Mouse (Mus musculus): ENCODE measurements around the gene Gm9736. TPM values are rescaled to one million over a fixed set of nuclear protein-coding genes. Genes with fewer than 3 reads are reported as not detected.
"Not testable (repeated sequence)": the region's sequence is repeated elsewhere in the genome, so short reads cannot be mapped to it uniquely, and the experiment has no call there.

Gene Gm9736
- polyA plus RNA-seq (2014; fragmentation: Nextera tagmentation; extraction: Ambion mirVana) = not detected in 2 replicates

DNA sequence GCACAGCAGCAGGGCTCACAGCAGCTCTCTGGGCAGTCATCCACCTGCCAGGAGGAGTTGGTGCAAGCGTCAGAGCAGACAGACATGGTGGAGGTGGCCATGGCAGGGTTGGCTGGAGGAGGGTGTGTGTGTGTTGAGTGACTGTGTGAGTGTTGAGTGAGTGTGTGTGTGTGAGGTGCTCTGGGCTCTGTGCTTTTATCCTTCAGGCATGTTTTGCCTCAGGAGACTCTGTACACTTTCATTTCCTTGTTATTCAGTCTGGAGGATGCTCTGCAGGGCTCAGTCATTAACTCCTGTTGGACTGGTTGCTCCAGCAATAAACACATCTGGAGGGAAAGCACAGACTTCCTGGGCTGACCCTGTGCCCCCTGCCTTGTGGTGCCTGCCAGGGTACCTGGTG, at the start of gene Gm9736:
Gm9736 (minus strand) TSS at position 101 of the 400 bp plus-strand sequence.
- H3K4me1 ChIP-seq (ENCODE audit: control insufficient read depth, insufficient read depth, low read length); H3K9ac ChIP-seq (replicated peaks; ENCODE audit: low read depth, low read length); H3K9me3 ChIP-seq (ENCODE audit: control insufficient read depth, low read depth, low read length); H3K4me2 ChIP-seq (replicated peaks; ENCODE audit: low read depth, low read length); H3K36me3 ChIP-seq (ENCODE audit: control insufficient read depth, insufficient read depth, low read length); H3K27me3 ChIP-seq (ENCODE audit: control insufficient read depth, insufficient read depth, low read length); H3K4me3 ChIP-seq (ENCODE audit: low read depth, low read length); H3K27ac ChIP-seq (ENCODE audit: low read length); ATAC-seq (ENCODE audit: insufficient number of reproducible peaks, insufficient read depth, low FRiP score, low read depth): not testable (repeated sequence)
- WGBS = 40% methylated on average over 1 of the region's 1 CpGs

DNA sequence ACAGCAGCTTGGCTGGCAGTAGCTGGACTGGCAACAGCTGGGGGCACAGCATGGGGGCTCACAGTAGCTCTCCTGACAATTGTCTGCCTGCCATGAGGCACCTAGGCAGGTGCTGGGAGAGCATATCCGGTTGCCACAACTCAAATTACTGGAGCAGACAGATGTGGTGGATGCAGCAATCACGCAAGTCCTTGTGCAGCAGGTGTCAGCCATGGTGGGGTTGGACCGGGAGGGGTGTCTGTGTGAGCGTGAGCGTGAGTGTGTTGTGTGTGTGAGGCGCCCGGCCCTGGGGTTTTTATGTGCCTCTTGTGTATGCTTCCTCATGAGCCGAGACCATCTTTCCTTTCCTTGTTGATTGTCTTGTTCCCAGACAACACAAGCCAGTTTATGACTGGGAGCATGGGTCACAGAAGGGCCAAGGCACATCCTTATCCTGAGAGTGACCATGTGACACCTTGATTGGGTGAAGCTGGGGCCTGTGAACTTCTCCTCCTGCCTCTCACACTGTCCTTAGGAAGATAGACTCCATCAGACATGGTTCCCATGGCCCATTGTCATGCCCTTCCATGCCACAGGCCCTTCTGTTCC, 47.9 kb upstream of the Gm9736 start, which contains the start of gene Gm19668:
Gm19668 (minus strand) TSS at position 213 of the 588 bp plus-strand sequence.
- no peaks in the 10 kb centered on the region for H3K9me3 ChIP-seq (ENCODE audit: control insufficient read depth, low read depth, low read length)
- H3K36me3 ChIP-seq (ENCODE audit: control insufficient read depth, insufficient read depth, low read length) = no peaks in the 10 kb centered on the region
- no peak within 1 kb of the TSS for H3K9ac ChIP-seq (replicated peaks; ENCODE audit: low read depth, low read length)
- no peak for ATAC-seq (ENCODE audit: insufficient number of reproducible peaks, insufficient read depth, low FRiP score, low read depth)
- H3K4me1 ChIP-seq (ENCODE audit: control insufficient read depth, insufficient read depth, low read length) = no peaks in the 10 kb centered on the region
- no peak within 1 kb of the TSS for H3K4me2 ChIP-seq (replicated peaks; ENCODE audit: low read depth, low read length)
- H3K27me3 ChIP-seq (ENCODE audit: control insufficient read depth, insufficient read depth, low read length) = no peaks in the 10 kb centered on the region
- WGBS = 60% methylated on average over 8 of the region's 8 CpGs
- H3K4me3 ChIP-seq (ENCODE audit: low read depth, low read length) = no peak within 1 kb of the TSS
- H3K27ac ChIP-seq (ENCODE audit: low read length) = no peak within 1 kb of the TSS

DNA sequence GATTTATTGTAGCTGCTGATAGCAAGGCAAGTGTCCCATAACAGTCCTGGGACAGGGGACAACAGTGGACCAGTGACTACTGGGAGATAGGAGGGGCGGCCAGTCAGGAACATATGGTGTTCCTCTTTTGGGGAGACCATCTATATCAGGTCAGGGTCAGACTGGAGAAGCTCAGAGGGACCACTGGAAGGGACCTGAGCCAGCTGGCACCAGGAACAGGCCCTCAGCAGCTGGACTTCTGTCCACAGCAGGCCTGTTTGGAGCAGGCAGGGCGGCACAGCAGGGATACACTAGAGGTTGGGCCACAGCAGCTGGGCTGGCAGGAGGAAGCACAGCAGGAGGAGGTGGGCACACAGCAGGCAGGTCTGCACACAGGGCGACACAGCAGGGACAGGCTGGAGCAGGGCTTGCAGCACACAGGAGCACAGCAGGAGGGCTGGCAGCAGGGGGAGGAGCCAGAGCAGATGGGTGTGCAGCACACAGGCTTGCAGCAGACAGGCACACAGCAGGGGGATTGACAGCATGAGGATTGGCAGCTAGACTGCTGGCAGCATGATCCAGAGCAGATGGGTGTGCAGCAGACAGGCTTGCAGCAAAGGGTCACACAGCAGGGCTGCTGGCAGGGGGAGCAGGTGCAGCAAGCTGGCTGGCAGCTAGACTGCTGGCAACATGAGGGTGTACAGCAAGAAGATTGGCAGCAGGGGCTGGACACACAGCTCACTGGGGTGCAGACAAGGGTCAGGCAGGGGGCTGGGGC, 47.2 kb upstream of the Gm9736 start:
- 32% methylated on average over 3 of the region's 3 CpGs for WGBS
- H3K9me3 ChIP-seq (ENCODE audit: control insufficient read depth, low read depth, low read length); H3K36me3 ChIP-seq (ENCODE audit: control insufficient read depth, insufficient read depth, low read length); H3K27me3 ChIP-seq (ENCODE audit: control insufficient read depth, insufficient read depth, low read length); H3K9ac ChIP-seq (replicated peaks; ENCODE audit: low read depth, low read length); ATAC-seq (ENCODE audit: insufficient number of reproducible peaks, insufficient read depth, low FRiP score, low read depth); H3K4me3 ChIP-seq (ENCODE audit: low read depth, low read length); H3K4me1 ChIP-seq (ENCODE audit: control insufficient read depth, insufficient read depth, low read length); H3K4me2 ChIP-seq (replicated peaks; ENCODE audit: low read depth, low read length); H3K27ac ChIP-seq (ENCODE audit: low read length): not testable (repeated sequence)

DNA sequence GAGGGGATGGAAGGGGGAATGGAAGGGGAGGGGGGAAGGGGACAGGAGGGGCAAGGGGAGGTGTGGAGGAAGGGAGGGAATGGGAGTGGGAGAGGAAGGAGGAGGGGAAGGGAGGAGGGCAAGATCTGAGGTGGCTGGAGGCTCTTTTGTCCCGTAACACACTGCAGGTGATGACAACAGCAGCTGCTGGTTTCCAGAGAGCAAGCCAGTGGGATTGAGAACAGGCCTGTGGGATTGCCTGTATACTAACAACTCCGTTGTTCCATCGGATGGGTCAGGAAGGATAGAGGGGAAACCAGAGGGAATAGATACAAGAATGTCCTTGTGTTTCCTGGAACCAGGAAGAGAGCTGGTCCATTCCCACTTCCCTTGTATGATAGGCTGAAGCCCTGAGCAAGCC, 46.5 kb upstream of the Gm9736 start:
- 21% methylated on average over 3 of the region's 3 CpGs for WGBS
- no peak for ATAC-seq (ENCODE audit: insufficient number of reproducible peaks, insufficient read depth, low FRiP score, low read depth)
- no peaks in the 10 kb centered on the region for H3K27me3 ChIP-seq (ENCODE audit: control insufficient read depth, insufficient read depth, low read length)
- no peaks in the 10 kb centered on the region for H3K36me3 ChIP-seq (ENCODE audit: control insufficient read depth, insufficient read depth, low read length)
- H3K4me3 ChIP-seq (ENCODE audit: low read depth, low read length) = no peak overlapping the region
- H3K9me3 ChIP-seq (ENCODE audit: control insufficient read depth, low read depth, low read length) = no peaks in the 10 kb centered on the region
- no peak overlapping the region for H3K27ac ChIP-seq (ENCODE audit: low read length)
- no peak overlapping the region for H3K4me2 ChIP-seq (replicated peaks; ENCODE audit: low read depth, low read length)
- no peaks in the 10 kb centered on the region for H3K4me1 ChIP-seq (ENCODE audit: control insufficient read depth, insufficient read depth, low read length)
- H3K9ac ChIP-seq (replicated peaks; ENCODE audit: low read depth, low read length) = no peak overlapping the region

DNA sequence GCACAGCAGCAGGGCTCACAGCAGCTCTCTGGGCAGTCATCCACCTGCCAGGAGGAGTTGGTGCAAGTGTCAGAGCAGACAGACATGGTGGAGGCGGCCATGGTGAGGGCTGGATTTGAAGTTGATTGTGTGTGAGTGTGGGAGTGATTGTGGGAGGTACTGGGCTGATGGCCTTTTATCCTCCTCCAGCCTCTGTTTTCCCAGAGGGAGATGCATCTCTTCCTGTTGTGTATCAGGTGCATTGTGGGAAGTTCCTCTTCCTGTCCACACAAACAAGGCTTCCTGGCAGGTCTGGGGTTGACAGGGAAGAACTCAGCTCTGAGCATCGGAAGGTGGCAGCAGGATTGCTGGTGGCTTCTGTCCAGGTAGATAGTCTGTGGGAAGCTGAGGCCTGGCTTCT, 43.8 kb upstream of the Gm9736 start, which contains the start of gene Gm9639:
Gm9639 (minus strand) TSS at position 101 of the 400 bp plus-strand sequence.
- ATAC-seq (ENCODE audit: insufficient number of reproducible peaks, insufficient read depth, low FRiP score, low read depth) = no peak
- H3K9me3 ChIP-seq (ENCODE audit: control insufficient read depth, low read depth, low read length) = no peaks in the 10 kb centered on the region
- H3K27ac ChIP-seq (ENCODE audit: low read length) = no peak within 1 kb of the TSS
- no peaks in the 10 kb centered on the region for H3K36me3 ChIP-seq (ENCODE audit: control insufficient read depth, insufficient read depth, low read length)
- no peaks in the 10 kb centered on the region for H3K27me3 ChIP-seq (ENCODE audit: control insufficient read depth, insufficient read depth, low read length)
- no peak within 1 kb of the TSS for H3K4me3 ChIP-seq (ENCODE audit: low read depth, low read length)
- H3K9ac ChIP-seq (replicated peaks; ENCODE audit: low read depth, low read length) = no peak within 1 kb of the TSS
- no peaks in the 10 kb centered on the region for H3K4me1 ChIP-seq (ENCODE audit: control insufficient read depth, insufficient read depth, low read length)
- 63% methylated on average over 2 of the region's 2 CpGs for WGBS
- H3K4me2 ChIP-seq (replicated peaks; ENCODE audit: low read depth, low read length) = no peak within 1 kb of the TSS

DNA sequence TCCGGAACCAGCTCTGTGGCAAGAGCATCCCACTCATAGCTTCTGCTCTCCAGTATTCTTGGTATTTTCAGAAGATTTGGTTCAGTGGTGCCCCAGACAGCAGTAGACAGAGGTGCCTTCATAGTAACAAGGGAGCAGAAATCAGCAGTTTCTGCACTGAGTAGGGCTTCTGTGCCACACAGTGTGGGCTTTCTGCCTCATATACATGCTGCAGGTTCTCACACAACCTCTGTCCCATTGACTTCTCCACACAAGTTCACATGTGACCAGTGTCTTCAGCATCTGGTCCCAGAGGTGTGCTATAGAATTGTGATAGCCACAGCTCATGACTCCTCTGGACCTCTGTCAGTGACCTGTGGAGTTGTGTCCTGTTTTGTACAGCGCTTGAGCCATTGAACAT, 37.5 kb upstream of the Gm9736 start:
- H3K4me1 ChIP-seq (ENCODE audit: control insufficient read depth, insufficient read depth, low read length) = no peaks in the 10 kb centered on the region
- ATAC-seq (ENCODE audit: insufficient number of reproducible peaks, insufficient read depth, low FRiP score, low read depth) = no peak

DNA sequence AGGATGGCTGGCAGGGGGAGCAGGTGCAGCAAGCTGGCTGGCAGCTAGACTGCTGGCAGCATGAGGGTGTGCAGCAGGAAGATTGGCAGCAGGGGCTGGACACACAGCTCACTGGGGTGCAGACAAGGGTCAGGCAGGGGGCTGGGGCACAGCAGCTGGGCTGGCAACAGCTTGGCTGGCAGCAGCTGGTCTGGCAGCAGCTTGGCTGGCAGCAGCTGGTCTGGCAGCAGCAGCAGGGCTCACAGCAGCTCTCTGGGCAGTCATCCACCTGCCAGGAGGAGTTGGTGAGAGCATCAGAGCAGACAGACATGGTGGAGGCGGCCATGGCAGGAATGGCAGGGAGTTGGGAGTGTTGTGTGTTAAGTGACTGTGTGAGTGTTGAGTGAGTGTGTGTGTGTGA, 36.7 kb upstream of the Gm9736 start, which contains the start of gene Gm7137:
Gm7137 (minus strand) TSS at position 325 of the 400 bp plus-strand sequence.
- H3K4me3 ChIP-seq (ENCODE audit: low read depth, low read length); H3K9ac ChIP-seq (replicated peaks; ENCODE audit: low read depth, low read length); H3K27ac ChIP-seq (ENCODE audit: low read length); ATAC-seq (ENCODE audit: insufficient number of reproducible peaks, insufficient read depth, low FRiP score, low read depth); H3K4me1 ChIP-seq (ENCODE audit: control insufficient read depth, insufficient read depth, low read length); H3K36me3 ChIP-seq (ENCODE audit: control insufficient read depth, insufficient read depth, low read length); H3K9me3 ChIP-seq (ENCODE audit: control insufficient read depth, low read depth, low read length); H3K27me3 ChIP-seq (ENCODE audit: control insufficient read depth, insufficient read depth, low read length); H3K4me2 ChIP-seq (replicated peaks; ENCODE audit: low read depth, low read length): not testable (repeated sequence)
- 71% methylated on average over 1 of the region's 1 CpGs for WGBS

More for the DNA sequence above, 37.5 kb upstream of the Gm9736 start:
- Histone ChIP-seq H3K9me3 (ENCODE audit: control insufficient read depth, low read depth, low read length) (no peaks in the 10 kb centered on the region), H3K27ac (ENCODE audit: low read length) (no peak overlapping the region), H3K36me3 (ENCODE audit: control insufficient read depth, insufficient read depth, low read length) (no peaks in the 10 kb centered on the region), H3K4me2 (replicated peaks; ENCODE audit: low read depth, low read length) (no peak overlapping the region), H3K27me3 (ENCODE audit: control insufficient read depth, insufficient read depth, low read length) (no peaks in the 10 kb centered on the region), H3K9ac (replicated peaks; ENCODE audit: low read depth, low read length) (no peak overlapping the region), H3K4me3 (ENCODE audit: low read depth, low read length) (no peak overlapping the region)
- WGBS = 87% methylated on average over 2 of the region's 2 CpGs

DNA sequence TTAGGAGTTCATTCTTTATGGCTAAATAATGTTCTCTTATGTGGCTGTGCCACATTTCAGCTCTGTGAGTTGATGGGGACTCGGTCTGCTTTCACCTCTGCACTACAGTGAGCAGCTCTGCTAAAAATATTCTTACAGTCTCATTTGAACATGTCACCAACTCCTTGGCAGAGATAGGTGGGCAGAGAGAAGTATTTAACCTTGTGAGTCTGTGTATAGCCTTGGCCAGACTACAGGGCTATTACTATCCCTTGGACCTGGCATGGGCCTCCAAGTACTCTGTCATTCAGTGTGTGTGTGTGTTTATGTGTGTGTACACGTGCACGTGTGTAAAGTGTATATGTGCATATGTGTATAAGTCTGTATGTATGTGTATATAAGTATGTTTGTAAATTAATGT, 32.2 kb upstream of the Gm9736 start:
- H3K36me3 ChIP-seq (ENCODE audit: control insufficient read depth, insufficient read depth, low read length); H3K4me2 ChIP-seq (replicated peaks; ENCODE audit: low read depth, low read length); ATAC-seq (ENCODE audit: insufficient number of reproducible peaks, insufficient read depth, low FRiP score, low read depth); H3K4me1 ChIP-seq (ENCODE audit: control insufficient read depth, insufficient read depth, low read length); H3K9ac ChIP-seq (replicated peaks; ENCODE audit: low read depth, low read length); H3K27me3 ChIP-seq (ENCODE audit: control insufficient read depth, insufficient read depth, low read length); H3K27ac ChIP-seq (ENCODE audit: low read length); H3K9me3 ChIP-seq (ENCODE audit: control insufficient read depth, low read depth, low read length); H3K4me3 ChIP-seq (ENCODE audit: low read depth, low read length): not testable (repeated sequence)
- 88% methylated on average over 1 of the region's 3 CpGs for WGBS

Data from stomach, embryonic 14.5 days (tissue).